Mouse (Mus musculus) adipose tissue, adult 10 weeks (tissue): ENCODE measurements around the gene Bzw2. TPM values are rescaled to one million over a fixed set of nuclear protein-coding genes. Genes with fewer than 3 reads are reported as not detected.

ENCODE experiments used
- polyA plus RNA-seq: library from polyadenylated mRNA; stranded (reverse); fragments of 350-450 nt; fragmentation: Illumina TruSeq; extraction: RNeasy Lipid Tissue Mini Kit (QIAGEN cat#74804); gene quantifications from one replicate; pipeline ENCODE4 v1.2.3, GENCODE M21; 2014; ENCODE audit warnings: low read depth, low replicate concordance

Bzw2 gene
- 26.6 TPM for polyA plus RNA-seq

GRCm38 (mm10) chr12:36157638-36158308, at the start of gene Bzw2:
Gene Bzw2 (minus strand): TSS chr12:36158080.

DNA sequence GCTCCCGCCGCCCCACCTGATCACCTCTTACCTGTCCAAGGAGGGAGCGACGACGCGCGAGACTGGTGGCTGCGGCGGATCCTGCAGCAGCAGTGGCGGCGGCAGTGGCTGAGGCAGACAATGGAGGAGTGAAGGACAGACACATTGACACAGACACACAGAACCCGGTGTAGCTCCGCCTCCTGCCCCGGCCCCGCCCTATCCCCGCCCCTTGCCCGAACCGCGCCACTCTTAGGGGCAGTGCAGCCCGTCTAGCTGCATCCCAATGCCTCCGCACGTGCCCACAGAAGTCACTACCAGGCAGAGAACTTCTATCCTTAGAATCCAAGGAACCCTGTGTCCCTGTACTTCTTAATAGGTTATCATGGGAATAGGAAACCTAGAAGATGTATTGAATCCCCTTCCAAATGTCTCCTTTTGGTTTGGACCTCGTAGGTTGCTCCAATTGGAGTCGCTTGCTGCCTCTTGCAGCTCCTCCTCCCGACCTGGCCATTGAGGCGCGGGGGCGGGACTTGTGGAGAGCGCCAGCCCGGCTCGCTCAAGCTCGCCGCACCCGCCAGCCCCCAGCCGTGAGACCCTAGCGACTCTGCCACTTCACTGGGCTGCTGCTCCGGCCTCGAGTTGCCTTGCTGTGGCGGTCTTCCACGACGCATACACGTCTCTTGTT, 1.1 kb downstream of the Bzw2 start, which contains the start of gene Ankmy2:
Gene Ankmy2, plus strand, starts transcription at position 478 of the 667 bp plus-strand sequence.

DNA sequence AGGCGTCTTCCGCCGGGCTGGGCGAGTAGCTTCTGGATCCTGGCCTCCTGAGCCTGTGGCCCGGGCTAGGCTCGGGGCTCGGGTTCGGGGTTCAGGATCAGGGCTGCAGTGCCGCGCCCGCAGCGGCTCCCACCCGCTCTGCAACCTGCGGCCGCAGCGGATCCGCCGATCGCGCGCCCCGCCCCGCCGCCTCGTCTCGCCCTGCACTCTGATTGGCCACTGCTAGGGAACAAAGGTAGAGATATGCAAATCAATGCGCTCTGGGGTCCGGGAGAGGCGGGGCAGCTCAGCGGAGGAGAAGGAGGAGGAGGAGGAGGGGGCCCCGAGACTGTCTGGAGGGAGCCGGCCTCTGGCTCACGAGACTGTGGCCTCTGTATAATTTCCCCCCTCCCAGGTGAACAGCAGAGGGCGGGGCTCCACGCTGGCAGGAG, 115.5 kb downstream of the Bzw2 start, which contains the start of gene Tspan13:
Gene Tspan13, minus strand, starts transcription at position 153 of the 431 bp plus-strand sequence.

Other genes starting within 250 kb of the Bzw2 start
- 2.5 TPM for gene Agr3, start 232.5 kb downstream of the Bzw2 start, polyA plus RNA-seq
- gene Agr2, start 165.2 kb downstream of the Bzw2 start, polyA plus RNA-seq = 163 TPM
- gene Tspan13, start 115.6 kb downstream of the Bzw2 start, polyA plus RNA-seq = 51.7 TPM
- 25.1 TPM for gene Ankmy2, start 966 bp downstream of the Bzw2 start, polyA plus RNA-seq
- gene Lrrc72, start 95.3 kb upstream of the Bzw2 start, polyA plus RNA-seq = 1.2 TPM
- 0.45 TPM for gene Sostdc1, start 156.1 kb upstream of the Bzw2 start, polyA plus RNA-seq
- 3.8 TPM for gene Ispd, start 223.4 kb upstream of the Bzw2 start, polyA plus RNA-seq
- 1.5 TPM for gene D630036H23Rik, start 224.1 kb upstream of the Bzw2 start, polyA plus RNA-seq